ENCODE assay signal across 7 mouse cellular contexts in the genomic region with DNA sequence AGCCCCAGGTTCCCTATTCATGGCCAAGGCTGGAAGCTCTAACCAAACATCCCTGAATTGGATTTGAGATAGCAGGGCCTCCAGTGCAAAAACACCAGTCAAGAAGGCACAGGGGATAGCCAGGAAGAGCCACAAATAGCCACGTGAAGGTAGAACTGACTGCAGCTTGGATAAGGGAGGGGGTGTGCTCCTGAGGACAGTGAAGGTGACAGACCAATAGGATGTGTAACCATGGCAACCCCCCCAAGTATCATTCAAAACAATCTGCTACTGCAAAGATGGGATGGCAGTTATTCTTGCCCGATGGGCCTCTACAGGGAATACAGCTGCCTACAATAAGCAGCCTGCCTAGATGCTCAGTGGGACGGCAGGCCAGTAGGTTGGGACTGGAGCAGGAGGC. TPM values are rescaled to one million over a fixed set of nuclear protein-coding genes. Genes with fewer than 3 reads are reported as not detected.
DNase-seq lines count a peak whose midpoint lies in the region; ATAC-seq and TF ChIP-seq lines count a peak whose summit lies in the region.

No protein-coding gene starts in this region.

- peaks cover 59% of the 10 kb centered on the region for H3K36me3 ChIP-seq in lung, embryonic 14.5 days (ENCODE audit: insufficient read depth)
- H3K36me3 ChIP-seq in heart, embryonic 16.5 days (ENCODE audit: control insufficient read depth, insufficient read depth), result peaks cover 35% of the 10 kb centered on the region
- peaks cover 37% of the 10 kb centered on the region for H3K36me3 ChIP-seq in liver, embryonic 16.5 days (ENCODE audit: control insufficient read depth, insufficient read depth)
- peaks cover 33% of the 10 kb centered on the region for H3K36me3 ChIP-seq in stomach, postnatal 0 days (ENCODE audit: control insufficient read depth, insufficient read depth, low read length)

- H3K27ac ChIP-seq in lung, embryonic 14.5 days (ENCODE audit: low read depth), result no peak overlapping the region
- peak overlapping the region; percentile 66 for H3K27ac ChIP-seq in heart, embryonic 16.5 days (ENCODE audit: low read length)
- H3K27ac ChIP-seq in liver, embryonic 16.5 days (ENCODE audit: low read length), result 0 out of 2 replicates have a peak overlapping the region, but pooled peaks have one; percentile 9
- peak overlapping the region; percentile 58 for H3K27ac ChIP-seq in stomach, postnatal 0 days (replicated peaks)

- no peak overlapping the region for H3K9ac ChIP-seq in lung, embryonic 14.5 days
- H3K9ac ChIP-seq in heart, embryonic 16.5 days (ENCODE audit: low read length), result no peak overlapping the region; the same call in 1 of the 2 replicates
- H3K9ac ChIP-seq in liver, embryonic 16.5 days (ENCODE audit: low read depth, low read length), result no peak overlapping the region
- peak overlapping the region; percentile 60; the same call in 1 of the 2 replicates for H3K9ac ChIP-seq in stomach, postnatal 0 days (ENCODE audit: low read length)

- TF ChIP-seq POLR2A in lung, adult 2 months (IDR thresholded peaks at IDR 0.05; ENCODE audit: borderline replicate concordance, extremely low read depth, low read depth, low read length), result no peak

- peak; percentile 14 for DNase-seq in lung, embryonic 14.5 days
- no peak for DNase-seq in lung, adult 2 months
- no peak for DNase-seq in stomach, postnatal 0 days (ENCODE audit: low spot score)
- DNase-seq in right cerebral cortex, postnatal 14 days, result no peak

- no peaks in the 10 kb centered on the region for H3K27me3 ChIP-seq in lung, embryonic 14.5 days (ENCODE audit: insufficient read depth, low read length)
- no peaks in the 10 kb centered on the region for H3K27me3 ChIP-seq in heart, embryonic 16.5 days (ENCODE audit: control insufficient read depth, insufficient read depth, low read length)
- H3K27me3 ChIP-seq in liver, embryonic 16.5 days (ENCODE audit: control insufficient read depth, insufficient read depth, low read depth, low read length), result no peaks in the 10 kb centered on the region
- H3K27me3 ChIP-seq in stomach, postnatal 0 days (ENCODE audit: control insufficient read depth, insufficient read depth, low read length), result no peaks in the 10 kb centered on the region

- no peaks in the 10 kb centered on the region for H3K9me3 ChIP-seq in lung, embryonic 14.5 days (ENCODE audit: low read depth, low read length)
- no peaks in the 10 kb centered on the region for H3K9me3 ChIP-seq in heart, embryonic 16.5 days (replicated peaks; ENCODE audit: control insufficient read depth, low read length)
- H3K9me3 ChIP-seq in liver, embryonic 16.5 days (replicated peaks; ENCODE audit: control insufficient read depth, low read length), result no peaks in the 10 kb centered on the region
- no peaks in the 10 kb centered on the region for H3K9me3 ChIP-seq in stomach, postnatal 0 days (ENCODE audit: control insufficient read depth, low read length)

- peaks cover 26% of the 10 kb centered on the region for H3K4me1 ChIP-seq in lung, embryonic 14.5 days (ENCODE audit: insufficient read depth)
- peaks cover 14% of the 10 kb centered on the region for H3K4me1 ChIP-seq in lung, adult 2 months (ENCODE audit: control insufficient read depth, insufficient read depth, low read length)
- H3K4me1 ChIP-seq in heart, embryonic 16.5 days (ENCODE audit: control insufficient read depth, insufficient read depth, low read length), result peaks cover 35% of the 10 kb centered on the region
- H3K4me1 ChIP-seq in liver, embryonic 16.5 days (ENCODE audit: control insufficient read depth, low read depth, low read length), result peaks cover 44% of the 10 kb centered on the region
- H3K4me1 ChIP-seq in stomach, postnatal 0 days (replicated peaks; ENCODE audit: control insufficient read depth, insufficient read depth), result peaks cover 21% of the 10 kb centered on the region

- H3K4me3 ChIP-seq in lung, embryonic 14.5 days (ENCODE audit: low read depth, low read length), result no peak overlapping the region
- no peak overlapping the region for H3K4me3 ChIP-seq in lung, adult 2 months (replicated peaks; ENCODE audit: extremely low read depth, low read depth, low read length)
- H3K4me3 ChIP-seq in heart, embryonic 16.5 days (ENCODE audit: low read length), result no peak overlapping the region
- H3K4me3 ChIP-seq in liver, embryonic 16.5 days (ENCODE audit: low read depth, low read length), result no peak overlapping the region
- H3K4me3 ChIP-seq in stomach, postnatal 0 days (ENCODE audit: low read depth, low read length), result no peak overlapping the region

- 51% methylated on average over 3 of the region's 3 CpGs for WGBS in lung, embryonic 14.5 days
- WGBS in lung, adult 2 months, result 49% methylated on average over 3 of the region's 3 CpGs
- 36% methylated on average over 3 of the region's 3 CpGs for WGBS in heart, embryonic 16.5 days
- 57% methylated on average over 3 of the region's 3 CpGs for WGBS in liver, embryonic 16.5 days (ENCODE audit: insufficient replicate concordance)
- 46% methylated on average over 3 of the region's 3 CpGs for WGBS in stomach, postnatal 0 days

- peak overlapping the region; percentile 74 for H3K4me2 ChIP-seq in lung, embryonic 14.5 days
- H3K4me2 ChIP-seq in heart, embryonic 16.5 days (ENCODE audit: low read depth, low read length), result peak overlapping the region; percentile 77; the same call in 1 of the 2 replicates
- H3K4me2 ChIP-seq in liver, embryonic 16.5 days (ENCODE audit: low read depth, low read length), result no peak overlapping the region
- H3K4me2 ChIP-seq in stomach, postnatal 0 days (replicated peaks; ENCODE audit: low read depth), result no peak overlapping the region

- no peak for ATAC-seq in lung, embryonic 14.5 days (ENCODE audit: insufficient read depth)
- ATAC-seq in heart, embryonic 16.5 days (replicated peaks; ENCODE audit: extremely low read depth, insufficient read depth, low FRiP score), result no peak
- no peak for ATAC-seq in liver, embryonic 16.5 days (ENCODE audit: low read depth)
- no peak for ATAC-seq in stomach, postnatal 0 days (ENCODE audit: low FRiP score, low TSS enrichment)
- no peak for ATAC-seq in CD4-positive, CD25-positive, alpha-beta regulatory T cell, adult 4 months

- TF ChIP-seq EP300 in stomach, postnatal 0 days (optimal IDR thresholded peaks at IDR 0.05), result no peak

- no peak for TF ChIP-seq CTCF in lung, embryonic 14.5 days (IDR thresholded peaks at IDR 0.05; ENCODE audit: low read depth)
- TF ChIP-seq CTCF in lung, adult 2 months (IDR thresholded peaks at IDR 0.05; ENCODE audit: insufficient read depth, low read length), result no peak
- TF ChIP-seq CTCF in stomach, postnatal 0 days (IDR thresholded peaks at IDR 0.05; ENCODE audit: low read depth), result no peak

RNA-seq across cellular contexts. Expression of a gene that starts 0.4 kb away (rescaled TPM):
- polyA plus RNA-seq in lung, embryonic 14.5 days (2014; fragmentation: Nextera tagmentation; extraction: Ambion mirVana), result 1.8 and 2.0 TPM in 2 replicates
- polyA plus RNA-seq in lung, adult 2 months (2012; rRNA removed), result 9.1 and 14.1 TPM in 2 replicates
- polyA plus RNA-seq in heart, embryonic 16.5 days (2015; fragmentation: Nextera tagmentation; extraction: Ambion mirVana), result 1.6 and 1.7 TPM in 2 replicates
- 0.30 and 0.45 TPM in 2 replicates for polyA plus RNA-seq in liver, embryonic 16.5 days (2015; fragmentation: Nextera tagmentation; extraction: Ambion mirVana)
- 3.1 and 4.3 TPM in 2 replicates for polyA plus RNA-seq in stomach, postnatal 0 days (2015; fragmentation: Nextera tagmentation; extraction: Ambion mirVana)
- not detected for polyA plus RNA-seq in CD4-positive, CD25-positive, alpha-beta regulatory T cell, adult 4 months (2017; shearing (Covaris generic))

RNA-seq across cellular contexts. Expression of a gene that starts 4.0 kb away (rescaled TPM):
- 1.0 and 1.4 TPM in 2 replicates for polyA plus RNA-seq in lung, embryonic 14.5 days (2014; fragmentation: Nextera tagmentation; extraction: Ambion mirVana)
- 29.1 and 36.2 TPM in 2 replicates for polyA plus RNA-seq in lung, adult 2 months (2012; rRNA removed)
- polyA plus RNA-seq in heart, embryonic 16.5 days (2015; fragmentation: Nextera tagmentation; extraction: Ambion mirVana), result 2.0 and 2.5 TPM in 2 replicates
- polyA plus RNA-seq in liver, embryonic 16.5 days (2015; fragmentation: Nextera tagmentation; extraction: Ambion mirVana), result 0.64 and 0.65 TPM in 2 replicates
- 1.8 and 2.3 TPM in 2 replicates for polyA plus RNA-seq in stomach, postnatal 0 days (2015; fragmentation: Nextera tagmentation; extraction: Ambion mirVana)
- polyA plus RNA-seq in CD4-positive, CD25-positive, alpha-beta regulatory T cell, adult 4 months (2017; shearing (Covaris generic)), result 1 to 10 TPM in 1 of 2 experiments, under 1 TPM in 1; 0.79 to 1.7 TPM

RNA-seq across cellular contexts. Expression of a gene that starts 4.3 kb away (rescaled TPM):
- polyA plus RNA-seq in lung, embryonic 14.5 days (2014; fragmentation: Nextera tagmentation; extraction: Ambion mirVana), result 335 and 367 TPM in 2 replicates
- polyA plus RNA-seq in lung, adult 2 months (2012; rRNA removed), result 131 and 160 TPM in 2 replicates
- 292 and 304 TPM in 2 replicates for polyA plus RNA-seq in heart, embryonic 16.5 days (2015; fragmentation: Nextera tagmentation; extraction: Ambion mirVana)
- 106 and 112 TPM in 2 replicates for polyA plus RNA-seq in liver, embryonic 16.5 days (2015; fragmentation: Nextera tagmentation; extraction: Ambion mirVana)
- polyA plus RNA-seq in stomach, postnatal 0 days (2015; fragmentation: Nextera tagmentation; extraction: Ambion mirVana), result 215 and 224 TPM in 2 replicates
- polyA plus RNA-seq in CD4-positive, CD25-positive, alpha-beta regulatory T cell, adult 4 months (2017; shearing (Covaris generic)), result 10 to 100 TPM; 75.1 to 75.2 TPM

RNA-seq across cellular contexts. Expression of a gene that starts 7.1 kb away (rescaled TPM):
- 10.8 and 11.0 TPM in 2 replicates for polyA plus RNA-seq in lung, embryonic 14.5 days (2014; fragmentation: Nextera tagmentation; extraction: Ambion mirVana)
- 59.6 and 61.2 TPM in 2 replicates for polyA plus RNA-seq in lung, adult 2 months (2012; rRNA removed)
- polyA plus RNA-seq in heart, embryonic 16.5 days (2015; fragmentation: Nextera tagmentation; extraction: Ambion mirVana), result 31.6 and 32.7 TPM in 2 replicates
- 11.4 and 12.3 TPM in 2 replicates for polyA plus RNA-seq in liver, embryonic 16.5 days (2015; fragmentation: Nextera tagmentation; extraction: Ambion mirVana)
- polyA plus RNA-seq in stomach, postnatal 0 days (2015; fragmentation: Nextera tagmentation; extraction: Ambion mirVana), result 10.7 and 13.2 TPM in 2 replicates
- 10 to 100 TPM; 19.1 to 47.0 TPM for polyA plus RNA-seq in CD4-positive, CD25-positive, alpha-beta regulatory T cell, adult 4 months (2017; shearing (Covaris generic))

RNA-seq across cellular contexts. Expression of a gene that starts 8.9 kb away (rescaled TPM):
- 39.5 and 40.6 TPM in 2 replicates for polyA plus RNA-seq in lung, embryonic 14.5 days (2014; fragmentation: Nextera tagmentation; extraction: Ambion mirVana)
- 55.1 and 65.2 TPM in 2 replicates for polyA plus RNA-seq in lung, adult 2 months (2012; rRNA removed)
- 35.0 and 36.6 TPM in 2 replicates for polyA plus RNA-seq in heart, embryonic 16.5 days (2015; fragmentation: Nextera tagmentation; extraction: Ambion mirVana)
- polyA plus RNA-seq in liver, embryonic 16.5 days (2015; fragmentation: Nextera tagmentation; extraction: Ambion mirVana), result 20.7 and 23.5 TPM in 2 replicates
- polyA plus RNA-seq in stomach, postnatal 0 days (2015; fragmentation: Nextera tagmentation; extraction: Ambion mirVana), result 29.7 and 31.5 TPM in 2 replicates
- polyA plus RNA-seq in CD4-positive, CD25-positive, alpha-beta regulatory T cell, adult 4 months (2017; shearing (Covaris generic)), result 10 to 100 TPM; 22.2 to 42.8 TPM

Comparison
In these comparisons a context has a peak if more than half of its experiments do, and no peak if none do; other contexts are left out.
1. H3K4me2 ChIP-seq: peak in lung, embryonic 14.5 days (single experiment) and heart, embryonic 16.5 days (single experiment); none in liver, embryonic 16.5 days (single experiment) and stomach, postnatal 0 days (single experiment).